Mouse (Mus musculus) G1E (cell line): Measurements from ENCODE around the gene Lama1.

Experiments
- CTCF ChIP-seq: IDR thresholded peaks from 2 replicates; pipeline ENCODE4 v1.5.1; 2012; ENCODE audit warnings: low read depth, low read length, inconsistent platforms, mixed read lengths
- TAL1 ChIP-seq: conservative IDR thresholded peaks from 2 replicates; pipeline ENCODE4 v1.6.1; 2012; ENCODE audit warnings: low read depth, low read length, inconsistent platforms, mixed read lengths

DNA sequence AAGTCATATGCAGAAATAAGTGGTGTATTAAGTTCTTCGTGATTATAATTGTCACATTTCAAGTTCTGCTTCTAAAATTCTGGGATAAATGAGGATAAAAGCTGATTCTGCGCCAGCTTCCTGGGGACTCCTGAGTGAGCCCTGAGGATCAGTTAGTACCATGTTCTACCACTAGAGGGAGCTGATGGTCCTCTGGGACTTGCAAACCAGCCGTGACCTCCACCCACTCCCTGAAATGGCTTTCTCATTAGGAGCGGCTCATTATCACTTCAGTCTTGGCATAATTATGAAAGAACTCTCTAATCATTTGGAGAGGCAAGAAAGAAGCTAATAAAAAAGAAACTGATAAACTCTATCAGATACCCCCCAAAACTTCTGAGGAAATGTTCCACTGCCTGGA is 45.6 kb upstream of the Lama1 start:
- TF ChIP-seq CTCF = no peak
- TF ChIP-seq TAL1 = no peak
